Mouse (Mus musculus) cerebellum, adult 2 months (tissue): ENCODE results near the gene Lnx2.

Source experiments
- CTCF ChIP-seq: fragments of 200-500 bp; IDR thresholded peaks from 2 replicates; pipeline ENCODE4 v1.5.1; 2011; ENCODE audit warnings: low read depth, mild to moderate bottlenecking, control low read depth, low read length, moderate library complexity, borderline replicate concordance; ENCODE audit not compliant: insufficient read depth
- POLR2A ChIP-seq: fragments of 200-500 bp; IDR thresholded peaks from 2 replicates; pipeline ENCODE4 v1.6.1; 2011; ENCODE audit warnings: low read length, control low read depth, borderline replicate concordance; ENCODE audit not compliant: insufficient read depth

GRCm38 (mm10) chr5:147121146-147121545 is 44.8 kb upstream of the Lnx2 start:
- no peak for TF ChIP-seq CTCF
- no peak for TF ChIP-seq POLR2A
